Mouse (Mus musculus) lung, postnatal 0 days (tissue): ENCODE data around the gene Abcb8.

Source experiments
- CTCF ChIP-seq: IDR thresholded peaks from 2 replicates; pipeline ENCODE4 v1.5.1; 2016; ENCODE audit warnings: antibody characterized with exemption, mild to moderate bottlenecking
- EP300 ChIP-seq: IDR thresholded peaks from 2 replicates; pipeline ENCODE4 v1.6.1; 2016; ENCODE audit warnings: antibody characterized with exemption, mild to moderate bottlenecking, control low read depth

DNA sequence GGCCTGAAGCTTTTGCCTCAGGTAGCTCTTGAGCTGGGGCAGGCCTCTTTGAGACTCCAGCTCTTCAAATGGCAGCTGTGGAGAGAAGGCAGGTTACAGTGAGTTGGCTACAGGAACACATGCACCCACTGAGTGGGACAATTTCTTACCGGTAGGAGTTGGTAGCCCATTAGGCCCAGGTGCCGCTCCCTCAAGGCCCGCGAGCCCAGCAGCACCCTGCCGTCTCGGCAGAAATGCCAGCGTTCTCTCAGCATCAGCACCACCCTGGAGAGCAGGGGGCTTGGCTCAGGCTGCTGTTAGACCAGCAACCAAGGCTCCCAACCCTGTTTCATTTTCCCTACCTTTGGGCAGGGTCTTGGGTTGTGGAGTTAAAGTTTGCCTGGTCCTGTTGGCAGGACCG lies 47.7 kb downstream of the Abcb8 start:
- TF ChIP-seq CTCF (no peak), EP300 (no peak)
